1 mouse cellular context compared by ENCODE assay signal in genomic region chr2:104493951-104494800, GRCm38 (mm10).
TF ChIP-seq lines count a peak whose summit lies in the region.

TSS of gene Hipk3 (minus strand) at chr2:104494446.

TF ChIP-seq in CH12.LX, 34 proteins besides CTCF, POLR2A, EP300 and RAD21 (continued from another document):
- TF ChIP-seq MAX (IDR thresholded peaks at IDR 0.05; ENCODE audit: low read length), result no peak
- no peak for TF ChIP-seq CHD1 (IDR thresholded peaks at IDR 0.05; ENCODE audit: low read depth, low read length)
- no peak for TF ChIP-seq SIN3A (IDR thresholded peaks at IDR 0.05; ENCODE audit: low read length)
- 0 out of 2 replicates have a peak, but pooled peaks have one; percentile 22 for TF ChIP-seq NRF1 (IDR thresholded peaks at IDR 0.05; ENCODE audit: low read depth, low read length)
- TF ChIP-seq USF1 (IDR thresholded peaks at IDR 0.05; ENCODE audit: low read depth, low read length), result no peak
- TF ChIP-seq RCOR1 (conservative IDR thresholded peaks at IDR 0.05; ENCODE audit: low read depth, low read length), result no peak
- TF ChIP-seq MXI1 (IDR thresholded peaks at IDR 0.05; ENCODE audit: low read depth, low read length), result no peak
- no peak for TF ChIP-seq E2F4 (IDR thresholded peaks at IDR 0.05; ENCODE audit: insufficient replicate concordance, low read depth, low read length)
- no peak for TF ChIP-seq JUND (conservative IDR thresholded peaks at IDR 0.05; ENCODE audit: low read depth, low read length)
- 0 out of 2 replicates have a peak, but pooled peaks have one; percentile 23 for TF ChIP-seq MEF2A (IDR thresholded peaks at IDR 0.05; ENCODE audit: borderline replicate concordance, low read depth, low read length)
- no peak for TF ChIP-seq TBP (conservative IDR thresholded peaks at IDR 0.05; ENCODE audit: low read depth, low read length)
- TF ChIP-seq USF2 (conservative IDR thresholded peaks at IDR 0.05; ENCODE audit: low read depth, low read length), result no peak
- no peak for TF ChIP-seq JUN (IDR thresholded peaks at IDR 0.05; ENCODE audit: insufficient read depth, low read depth, low read length)
- no peak for TF ChIP-seq MAFK (IDR thresholded peaks at IDR 0.05; ENCODE audit: insufficient replicate concordance, low read length)
- TF ChIP-seq ZC3H11A (IDR thresholded peaks at IDR 0.05; ENCODE audit: low read depth, low read length), result no peak
- no peak for TF ChIP-seq IRF4 (IDR thresholded peaks at IDR 0.05; ENCODE audit: low read depth, low read length)
- TF ChIP-seq ZMIZ1 (IDR thresholded peaks at IDR 0.05; ENCODE audit: low read depth, low read length), result no peak
- no peak for TF ChIP-seq HCFC1 (IDR thresholded peaks at IDR 0.05; ENCODE audit: low read depth, low read length)
- no peak for TF ChIP-seq KAT2A (IDR thresholded peaks at IDR 0.05; ENCODE audit: insufficient replicate concordance, low read length)
